Mouse (Mus musculus) right cerebral cortex, postnatal 4 days (tissue): ENCODE data around the gene Nup155.
A peak's percentile ranks its signal among the peaks of the same experiment; 100 is the strongest.
"Not testable (repeated sequence)": the region's sequence is repeated elsewhere in the genome, so short reads cannot be mapped to it uniquely, and the experiment has no call there.

Experiments
- DNase-seq: peaks from one replicate; pipeline ENCODE4 v3.0.0-alpha.2; 2022

Gene Nup155

DNA sequence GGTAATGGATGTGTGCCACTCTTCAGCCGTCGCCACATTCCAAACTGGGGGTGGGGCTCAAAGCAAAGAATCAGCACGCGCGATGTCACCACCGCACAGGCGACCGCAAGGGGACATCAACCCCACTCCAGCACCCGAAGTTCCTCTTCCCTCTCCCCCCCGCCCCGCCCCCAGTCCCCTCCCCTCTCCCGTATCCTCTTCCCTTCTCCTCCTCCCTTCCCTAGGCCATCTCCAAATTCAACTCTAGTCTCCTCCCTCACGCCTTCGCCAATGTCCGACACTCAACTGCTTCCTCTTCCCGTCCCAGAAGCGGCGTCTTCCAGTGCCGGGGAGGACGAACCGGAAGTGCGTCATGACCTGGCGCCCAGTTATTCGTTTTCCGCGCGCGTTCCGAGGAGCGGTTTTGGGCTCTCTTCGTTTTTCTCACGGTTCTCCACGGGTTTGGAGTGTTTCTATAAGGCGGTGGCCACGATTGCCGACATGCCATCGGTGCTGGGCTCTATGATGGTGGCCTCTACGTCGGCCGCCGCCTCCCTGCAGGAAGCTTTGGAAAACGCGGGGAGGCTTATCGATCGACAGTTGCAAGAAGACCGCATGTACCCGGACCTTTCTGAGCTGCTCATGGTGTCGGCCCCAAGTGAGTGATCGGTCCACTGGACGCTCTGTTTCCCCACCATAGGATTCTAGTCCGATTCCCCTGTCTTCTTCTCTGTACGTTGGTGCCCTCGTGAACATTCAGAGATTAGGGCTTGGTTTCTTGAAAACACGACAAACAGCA lies at the start of gene Nup155:
Gene Nup155 (plus strand): TSS at position 308 of the 778 bp plus-strand sequence.
- peak; percentile 91 for DNase-seq

- DNase-seq, result no peak
These were observed 43.9 kb upstream of the Nup155 start for GRCm38 (mm10) chr15:8065221-8065620.

- DNase-seq, result not testable (repeated sequence)
These were observed 35.9 kb upstream of the Nup155 start for GRCm38 (mm10) chr15:8073159-8073558.

DNA sequence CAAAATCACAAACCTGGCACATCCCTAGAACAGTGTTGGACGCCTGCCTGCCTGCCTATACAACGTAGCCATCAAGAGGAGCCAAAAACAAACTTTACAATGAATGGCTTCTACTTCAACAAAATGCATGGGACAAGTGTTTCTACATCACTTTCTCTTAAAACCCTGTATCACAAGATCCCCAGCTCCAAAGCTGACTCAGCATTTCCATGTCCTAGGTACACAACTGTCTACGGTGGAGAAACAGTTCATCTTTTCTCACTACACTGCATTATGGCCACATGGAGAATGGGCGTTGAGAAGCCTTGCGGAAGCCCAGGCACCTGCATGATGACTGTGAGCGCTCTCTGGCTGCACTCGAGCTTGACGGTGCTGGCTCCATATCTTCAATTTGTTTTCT lies 26.9 kb upstream of the Nup155 start:
- DNase-seq, result no peak

DNA sequence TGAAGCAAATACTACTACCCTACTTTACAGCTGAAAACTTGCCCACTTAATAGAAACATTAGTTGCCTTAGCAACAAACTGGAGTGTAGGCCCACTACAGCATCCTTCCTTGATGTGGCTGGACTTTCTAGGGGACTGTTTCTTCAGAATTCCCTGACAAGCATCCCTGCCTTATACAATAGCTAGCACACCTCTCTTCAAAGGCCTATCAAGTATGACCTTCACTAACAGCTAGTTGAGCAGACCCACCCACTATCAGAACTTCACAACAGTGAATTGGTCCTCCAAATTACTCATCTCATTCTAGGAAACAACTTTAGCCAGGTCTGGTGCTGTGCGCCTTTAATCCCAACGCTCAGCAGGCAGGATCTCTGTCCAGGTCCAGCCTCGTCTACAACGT lies 21.8 kb upstream of the Nup155 start:
- DNase-seq, result no peak

DNA sequence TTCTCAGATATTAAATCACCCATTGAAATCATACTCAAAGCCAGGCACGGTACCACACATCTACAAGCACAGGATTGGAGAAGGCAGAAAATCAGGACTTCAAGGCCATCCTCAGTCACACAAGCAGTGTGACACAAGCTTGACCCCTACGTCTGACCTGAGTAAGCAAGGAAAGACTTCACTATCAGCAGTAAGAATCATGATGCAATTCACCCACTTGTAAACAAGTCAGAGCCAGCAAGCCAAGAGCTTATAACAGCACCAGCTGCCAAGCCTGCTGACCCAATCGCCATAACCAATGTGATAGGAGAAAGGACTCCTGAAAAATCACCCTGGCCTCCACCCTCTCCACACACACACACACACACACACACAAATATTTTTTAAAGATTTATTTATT lies 20.4 kb upstream of the Nup155 start:
- no peak for DNase-seq

DNA sequence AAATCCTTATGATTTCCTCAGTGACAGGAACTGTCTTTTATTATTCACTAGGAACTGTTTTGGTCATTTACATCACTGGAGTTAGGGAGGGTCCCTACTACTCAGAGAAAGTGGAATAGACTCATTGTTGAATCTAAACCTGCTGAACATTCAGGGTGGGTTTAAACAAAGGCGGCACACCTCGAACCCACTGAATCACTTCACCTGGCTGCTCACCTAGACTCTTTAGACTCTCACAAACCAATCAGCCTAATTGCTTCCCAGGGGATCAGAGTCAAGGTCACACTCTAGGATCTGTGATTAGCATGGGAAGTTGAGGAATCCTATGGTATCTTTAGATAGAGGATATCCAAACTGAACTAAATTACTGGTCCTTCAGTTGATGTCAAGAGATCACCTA lies 18.4 kb upstream of the Nup155 start:
- no peak for DNase-seq

DNA sequence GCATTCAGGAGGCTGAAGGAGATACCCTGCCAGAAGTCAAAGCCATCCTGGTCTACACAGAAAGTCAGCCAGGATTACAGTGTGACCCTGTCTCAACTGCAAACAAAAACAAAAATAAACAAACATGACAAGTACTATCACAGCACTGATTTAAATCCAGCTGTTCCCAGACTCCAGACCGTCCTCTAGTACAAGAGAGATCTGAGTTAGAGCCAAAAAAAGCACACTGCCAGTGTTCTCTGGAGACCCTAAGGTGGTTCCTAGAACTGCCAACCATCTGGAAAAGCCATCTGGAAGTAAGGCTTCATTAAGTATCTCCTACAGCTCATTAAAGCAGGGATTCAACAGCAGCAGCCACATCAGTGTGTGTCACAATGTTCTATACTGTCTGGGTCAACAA lies 16.4 kb upstream of the Nup155 start:
- DNase-seq, result not testable (repeated sequence)

DNA sequence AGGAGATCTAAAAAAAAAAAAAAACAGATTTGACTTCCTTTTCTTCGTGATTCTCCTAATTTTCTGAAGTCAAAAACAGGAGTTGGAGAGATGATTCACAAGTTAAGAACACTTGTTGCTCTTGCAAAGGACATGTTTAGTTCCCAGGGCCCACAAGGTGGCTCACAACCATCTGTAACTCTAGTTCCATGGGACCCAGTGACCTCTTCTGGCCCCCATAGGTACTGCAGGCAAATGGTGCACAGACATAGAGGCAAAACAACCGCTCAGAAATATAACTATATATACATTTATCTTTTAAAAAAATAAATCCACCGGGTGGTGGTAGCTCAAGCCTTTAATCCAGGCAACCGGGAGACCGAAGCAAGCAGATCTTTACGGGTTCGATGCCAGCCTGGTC lies 11.2 kb upstream of the Nup155 start:
- peak; percentile 58 for DNase-seq

DNA sequence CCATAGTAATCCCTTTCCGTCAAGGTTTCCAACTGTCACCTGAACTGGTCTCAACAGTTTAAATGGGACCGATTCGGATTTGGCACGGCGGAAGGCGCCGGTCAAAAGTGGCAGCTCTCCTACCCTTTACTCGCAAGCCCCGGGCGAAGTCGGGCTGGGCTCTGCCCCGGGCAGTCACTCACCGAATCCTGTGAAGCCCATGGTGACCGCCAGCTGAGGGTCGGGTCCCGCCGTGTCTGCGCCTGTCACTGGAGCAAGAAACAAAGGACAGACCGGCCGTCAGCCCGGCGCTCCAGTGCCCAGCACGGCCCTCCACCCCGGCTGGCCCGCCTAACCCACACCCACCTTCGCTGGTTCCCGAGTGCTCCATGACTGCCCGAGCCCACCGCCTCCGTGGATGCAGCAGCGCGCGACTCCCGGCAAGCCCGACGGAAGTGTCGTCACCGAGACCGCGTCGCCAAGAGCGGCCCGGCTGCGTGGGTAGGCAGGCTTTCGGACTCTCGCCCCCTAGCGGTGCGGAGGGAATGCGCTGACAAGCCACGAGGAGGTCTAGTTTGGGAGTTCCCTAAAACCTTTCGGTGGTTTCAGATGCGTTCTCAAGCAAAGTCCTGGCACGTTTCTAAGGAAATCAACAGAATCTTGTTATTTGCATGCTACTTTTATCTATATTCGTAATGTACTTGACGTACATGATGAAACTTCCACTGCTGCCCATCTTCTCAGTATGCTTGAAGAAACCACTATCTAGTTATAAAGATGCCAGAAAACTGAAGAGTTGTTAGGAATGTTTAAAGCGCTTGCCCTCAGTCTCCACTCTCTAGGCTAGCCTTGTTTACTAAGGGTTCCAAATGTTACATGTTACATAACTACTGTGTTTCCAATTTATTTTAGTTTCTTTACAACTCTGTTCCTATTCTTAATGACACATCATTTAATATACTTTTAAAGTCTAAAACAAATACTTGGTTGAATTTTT lies 10.0 kb upstream of the Nup155 start, which contains the start of gene Wdr70:
Gene Wdr70 (minus strand): TSS at position 436 of the 976 bp plus-strand sequence.
- DNase-seq, result peak; percentile 99

DNA sequence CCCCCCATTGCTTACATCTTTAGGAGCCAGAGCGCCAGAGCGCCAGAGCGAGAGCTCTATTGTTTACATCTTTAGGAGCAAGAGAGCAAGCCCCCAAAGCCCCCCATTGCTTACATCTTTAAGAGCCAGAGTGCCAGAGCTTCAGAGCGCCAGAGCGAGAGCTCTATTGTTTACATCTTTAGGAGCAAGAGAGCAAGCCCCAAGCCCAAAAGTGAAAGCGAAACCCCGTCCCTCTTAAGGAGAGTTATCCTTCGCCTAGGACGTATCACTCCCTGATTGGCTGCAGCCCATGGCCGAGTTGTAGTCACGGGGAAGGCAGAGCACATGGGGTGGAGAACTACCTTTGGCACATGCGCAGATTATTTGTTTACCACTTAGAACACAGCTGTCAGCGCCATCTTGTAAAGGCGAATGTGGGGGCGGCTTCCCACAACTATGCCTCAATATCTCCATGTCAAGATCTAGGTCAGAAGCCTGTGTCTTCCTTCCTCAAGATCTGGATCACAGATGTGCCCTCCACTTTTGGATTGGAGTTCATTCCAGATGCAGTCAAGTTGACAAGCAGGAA lies 7.0 kb upstream of the Nup155 start:
- not testable (repeated sequence) for DNase-seq

GRCm38 (mm10) chr15:8108360-8108965 lies 610 bp upstream of the Nup155 start:
- no peak for DNase-seq

GRCm38 (mm10) chr15:8109782-8110181 lies 709 bp downstream of the Nup155 start:
- DNase-seq, result no peak

DNA sequence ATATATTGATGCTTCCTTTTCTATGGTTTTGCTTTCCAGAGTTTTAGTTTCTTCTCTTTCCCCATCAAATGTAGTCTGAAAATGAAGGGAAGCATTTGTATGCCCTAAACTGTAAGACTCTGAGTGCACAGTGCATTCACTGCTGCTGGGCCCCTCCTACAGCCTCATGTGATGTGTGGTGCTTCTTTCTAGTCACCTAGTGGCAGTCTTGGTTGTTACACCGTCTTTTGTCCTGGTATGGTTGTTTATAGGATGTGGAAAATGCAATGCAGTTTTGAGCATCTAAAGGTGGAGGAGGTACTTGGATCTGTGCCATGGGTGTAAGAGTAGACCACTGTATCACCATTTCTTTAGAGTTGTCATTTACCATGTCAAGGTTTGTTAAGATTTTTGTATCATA lies 20.2 kb downstream of the Nup155 start:
- DNase-seq, result no peak

DNA sequence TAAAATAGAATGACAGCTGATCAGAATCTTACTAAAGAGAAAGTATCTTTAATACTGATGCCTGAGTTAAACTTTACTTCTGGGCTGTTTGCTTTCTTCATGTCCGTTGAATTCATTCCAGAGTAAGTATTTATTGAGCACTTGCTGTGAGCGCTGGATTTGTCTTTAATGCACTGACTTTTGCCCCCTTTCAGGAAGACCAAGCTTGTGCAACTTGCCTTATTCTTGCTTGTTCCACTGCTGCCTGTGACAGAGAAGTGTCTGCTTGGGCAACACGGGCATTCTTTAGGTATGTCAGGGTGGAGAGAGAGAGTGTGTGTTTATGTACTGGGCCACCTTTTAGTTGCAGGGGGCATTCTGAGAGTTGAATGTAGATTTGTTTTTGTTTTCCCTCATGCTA lies 22.2 kb downstream of the Nup155 start:
- DNase-seq, result no peak

GRCm38 (mm10) chr15:8131761-8132160 lies 22.7 kb downstream of the Nup155 start:
- no peak for DNase-seq

DNA sequence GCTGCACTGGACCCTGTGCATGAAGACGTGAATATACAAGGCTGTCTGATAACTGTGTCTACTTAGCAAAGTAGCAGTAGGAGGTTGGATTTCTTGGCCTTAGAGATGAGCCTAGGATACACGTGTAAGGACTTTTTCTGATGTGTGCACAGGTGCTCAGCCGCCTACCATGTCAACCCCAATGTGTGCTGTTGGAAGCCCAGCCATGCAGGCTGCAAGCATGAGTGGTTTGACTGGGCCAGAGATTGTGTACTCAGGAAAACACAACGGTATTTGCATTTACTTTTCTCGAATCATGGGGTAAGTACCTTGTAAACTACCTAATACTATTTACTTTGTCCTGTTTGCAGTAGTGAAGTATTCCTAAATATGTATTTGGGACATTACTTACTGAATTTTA lies 26.5 kb downstream of the Nup155 start:
- DNase-seq, result no peak

DNA sequence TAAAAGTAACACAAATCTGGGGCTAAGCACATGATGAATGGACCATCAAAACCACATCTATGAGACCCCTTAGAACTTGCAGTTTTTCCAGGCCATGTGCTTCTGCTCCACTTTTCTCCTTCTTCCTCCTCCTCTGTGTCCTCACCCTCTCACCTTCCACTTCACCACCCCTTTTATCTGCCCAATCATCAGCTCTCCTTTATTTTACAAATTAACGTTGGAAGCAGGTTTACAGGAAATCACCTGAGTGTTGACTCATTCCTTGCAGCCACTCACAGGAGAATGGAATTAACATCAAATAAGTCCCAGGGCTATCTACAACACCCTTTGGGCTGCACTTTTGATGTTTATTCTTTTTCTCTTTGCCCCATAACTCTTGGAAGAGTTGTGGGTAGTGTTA lies 52.8 kb downstream of the Nup155 start:
- no peak for DNase-seq

DNA sequence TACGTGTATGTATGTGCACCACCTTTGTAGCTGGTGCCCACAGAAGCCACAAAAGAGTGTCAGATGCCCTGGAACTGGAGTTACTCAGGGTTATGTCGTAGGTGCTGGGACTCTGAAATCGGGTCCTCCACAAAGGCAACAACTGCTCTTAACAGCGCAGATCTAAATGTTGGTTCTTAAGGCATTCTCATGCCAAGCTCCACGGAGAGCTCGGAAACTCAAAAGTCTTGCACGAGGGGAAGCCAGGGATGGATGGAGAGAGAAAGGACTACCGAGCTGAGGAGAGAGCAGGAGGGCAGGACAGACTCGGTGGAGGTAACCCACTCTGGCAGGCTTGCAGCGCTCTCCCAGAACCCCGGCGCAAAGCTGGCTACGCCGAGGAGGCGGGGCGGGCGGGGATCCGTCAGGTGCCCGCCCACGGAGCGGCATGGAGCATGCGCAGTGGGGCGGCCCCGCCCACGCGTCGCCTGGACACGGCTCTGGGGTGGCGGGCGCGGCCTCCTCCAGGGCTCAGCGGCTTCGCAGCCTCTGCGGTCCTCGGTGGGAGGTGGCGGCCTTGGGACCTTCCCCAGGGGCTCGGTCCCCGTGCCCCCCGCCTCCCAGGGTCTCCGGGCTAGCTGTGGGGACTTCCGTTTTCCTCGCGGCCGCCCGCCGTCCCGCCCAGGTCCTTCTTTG lies 59.7 kb downstream of the Nup155 start, which contains the start of gene Cplane1:
Gene Cplane1 (plus strand): TSS at position 516 of the 675 bp plus-strand sequence.
- DNase-seq, result peak; percentile 97

- DNase-seq, result peak; percentile 56
These were observed 60.2 kb downstream of the Nup155 start for GRCm38 (mm10) chr15:8169266-8169746.

DNA sequence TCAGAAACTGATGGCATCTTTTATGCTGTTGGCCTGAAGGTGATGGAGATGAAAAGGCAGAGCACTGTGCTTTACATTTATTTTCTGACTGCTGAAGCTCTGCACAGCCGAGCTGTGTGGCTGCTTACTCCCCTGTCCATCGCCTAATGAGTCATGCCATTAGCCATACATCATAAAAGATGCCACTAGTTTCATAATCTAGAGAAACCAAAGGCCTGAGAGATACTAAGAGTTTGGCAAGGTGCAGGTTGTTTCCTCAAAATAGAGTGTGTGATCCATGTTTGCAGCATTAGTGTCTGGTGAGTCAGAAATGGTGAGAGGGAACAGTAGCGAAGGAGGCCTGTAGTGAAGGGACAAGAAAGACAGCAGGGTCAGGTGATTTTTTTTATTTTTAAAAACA lies 80.5 kb downstream of the Nup155 start:
- DNase-seq, result no peak

- DNase-seq, result no peak
These were observed 81.4 kb downstream of the Nup155 start for GRCm38 (mm10) chr15:8190435-8190834.
